Comparison of ENCODE assay signal across 7 mouse cellular contexts in genomic region chr9:7594816-7595540, GRCm38 (mm10). TPM values are rescaled to one million over a fixed set of nuclear protein-coding genes. Genes with fewer than 3 reads are reported as not detected.
A peak's percentile ranks its signal among the peaks of the same experiment; 100 is the strongest.
DNase-seq lines count a peak whose midpoint lies in the region; ATAC-seq lines count a peak whose summit lies in the region.

No protein-coding gene starts in this region.

- no peak overlapping the region for H3K9ac ChIP-seq in embryonic facial prominence, embryonic 11.5 days (replicated peaks; ENCODE audit: low read length)
- H3K9ac ChIP-seq in limb, embryonic 11.5 days (ENCODE audit: low read length): no peak overlapping the region
- peak overlapping the region; percentile 38 for H3K9ac ChIP-seq in midbrain, embryonic 14.5 days (replicated peaks; ENCODE audit: low read length)

- no peaks in the 10 kb centered on the region for H3K36me3 ChIP-seq in embryonic facial prominence, embryonic 11.5 days (replicated peaks; ENCODE audit: control insufficient read depth, insufficient read depth, low read depth, low read length)
- H3K36me3 ChIP-seq in limb, embryonic 11.5 days (ENCODE audit: control insufficient read depth, insufficient read depth, low read length): no peaks in the 10 kb centered on the region
- H3K36me3 ChIP-seq in midbrain, embryonic 14.5 days (ENCODE audit: control insufficient read depth, insufficient read depth, low read length): no peaks in the 10 kb centered on the region

- H3K9me3 ChIP-seq in embryonic facial prominence, embryonic 11.5 days (replicated peaks; ENCODE audit: control insufficient read depth, low read length): no peaks in the 10 kb centered on the region
- H3K9me3 ChIP-seq in limb, embryonic 11.5 days (ENCODE audit: control insufficient read depth, low read length): no peaks in the 10 kb centered on the region
- no peaks in the 10 kb centered on the region for H3K9me3 ChIP-seq in midbrain, embryonic 14.5 days (ENCODE audit: control insufficient read depth, low read length)

- 12% methylated on average over 6 of the region's 6 CpGs for WGBS in embryonic facial prominence, embryonic 11.5 days
- 22% methylated on average over 6 of the region's 6 CpGs for WGBS in limb, embryonic 11.5 days
- WGBS in midbrain, embryonic 14.5 days: 14% methylated on average over 6 of the region's 6 CpGs

- H3K27ac ChIP-seq in embryonic facial prominence, embryonic 11.5 days (replicated peaks; ENCODE audit: low read depth, low read length): no peak overlapping the region
- no peak overlapping the region for H3K27ac ChIP-seq in limb, embryonic 11.5 days (replicated peaks; ENCODE audit: low read depth, low read length)
- no peak overlapping the region for H3K27ac ChIP-seq in midbrain, embryonic 14.5 days (replicated peaks; ENCODE audit: low read depth, low read length)

- no peak overlapping the region for H3K4me3 ChIP-seq in embryonic facial prominence, embryonic 11.5 days (ENCODE audit: low read depth, low read length)
- peak overlapping the region; percentile 20; the same call in 1 of the 2 replicates for H3K4me3 ChIP-seq in limb, embryonic 11.5 days (ENCODE audit: low read depth, low read length)
- peak overlapping the region; percentile 16; the same call in 1 of the 2 replicates for H3K4me3 ChIP-seq in midbrain, embryonic 14.5 days (replicated peaks; ENCODE audit: low read depth, low read length)

- no peaks in the 10 kb centered on the region for H3K27me3 ChIP-seq in embryonic facial prominence, embryonic 11.5 days (ENCODE audit: control insufficient read depth, insufficient read depth, low read length)
- H3K27me3 ChIP-seq in limb, embryonic 11.5 days (ENCODE audit: control insufficient read depth, insufficient read depth, low read length): no peaks in the 10 kb centered on the region
- H3K27me3 ChIP-seq in midbrain, embryonic 14.5 days (ENCODE audit: control insufficient read depth, insufficient read depth, low read length): no peaks in the 10 kb centered on the region

- no peaks in the 10 kb centered on the region for H3K4me1 ChIP-seq in embryonic facial prominence, embryonic 11.5 days (ENCODE audit: control insufficient read depth, insufficient read depth, low read length)
- no peaks in the 10 kb centered on the region for H3K4me1 ChIP-seq in limb, embryonic 11.5 days (ENCODE audit: control insufficient read depth, insufficient read depth, low read length)
- H3K4me1 ChIP-seq in midbrain, embryonic 14.5 days (ENCODE audit: control insufficient read depth, insufficient read depth, low read length): no peaks in the 10 kb centered on the region

- H3K4me2 ChIP-seq in embryonic facial prominence, embryonic 11.5 days (ENCODE audit: low read depth, low read length): 0 out of 2 replicates have a peak overlapping the region, but pooled peaks have one; percentile 25
- H3K4me2 ChIP-seq in limb, embryonic 11.5 days (ENCODE audit: low read depth, severe bottlenecking): peak overlapping the region; percentile 34
- H3K4me2 ChIP-seq in midbrain, embryonic 14.5 days (ENCODE audit: low read length): peak overlapping the region; percentile 51

- peak; percentile 94 for ATAC-seq in embryonic facial prominence, embryonic 11.5 days (replicated peaks; ENCODE audit: insufficient number of reproducible peaks, low FRiP score, low TSS enrichment, low read depth)
- peak; percentile 89 for ATAC-seq in limb, embryonic 11.5 days (ENCODE audit: insufficient number of reproducible peaks, low FRiP score, low TSS enrichment, low read depth)
- peak; percentile 95 for ATAC-seq in midbrain, embryonic 14.5 days (ENCODE audit: low FRiP score, low TSS enrichment)

- DNase-seq in adrenal gland, postnatal 10 days: peak; percentile 88
- peak; percentile 86 for DNase-seq in embryonic facial prominence, embryonic 11.5 days (ENCODE audit: low spot score)
- peak; percentile 99 for DNase-seq in heart, adult 11 months
- DNase-seq in kidney, adult 18-20 months: peak; percentile 80
- peak; percentile 78 for DNase-seq in limb, embryonic 11.5 days (ENCODE audit: low spot score)
- DNase-seq in midbrain, embryonic 14.5 days: peak; percentile 91
- DNase-seq in spleen, adult 18-20 months: peak; percentile 34 to 60

RNA-seq across cellular contexts. Expression of gene Mmp27, which starts 23.8 kb away (rescaled TPM):
- under 1 TPM; 0.15 to 0.30 TPM for total RNA-seq in adrenal gland, postnatal 10 days (2021)
- not detected in 2 replicates for polyA plus RNA-seq in embryonic facial prominence, embryonic 11.5 days (2014; fragmentation: Nextera tagmentation; extraction: Ambion mirVana)
- polyA plus RNA-seq in limb, embryonic 11.5 days (2014; fragmentation: Nextera tagmentation; extraction: Ambion mirVana): not detected in 2 replicates
- not detected in 2 replicates for polyA plus RNA-seq in midbrain, embryonic 14.5 days (2014; fragmentation: Nextera tagmentation; extraction: Ambion mirVana)

RNA-seq across cellular contexts. Expression of gene Mmp20, which starts 33.1 kb away (rescaled TPM):
- not detected for total RNA-seq in adrenal gland, postnatal 10 days (2021)
- not detected in 2 replicates for polyA plus RNA-seq in embryonic facial prominence, embryonic 11.5 days (2014; fragmentation: Nextera tagmentation; extraction: Ambion mirVana)
- not detected in 2 replicates for polyA plus RNA-seq in limb, embryonic 11.5 days (2014; fragmentation: Nextera tagmentation; extraction: Ambion mirVana)
- polyA plus RNA-seq in midbrain, embryonic 14.5 days (2014; fragmentation: Nextera tagmentation; extraction: Ambion mirVana): not detected in 2 replicates

RNA-seq across cellular contexts. Expression of gene Mmp8, which starts 36.7 kb away (rescaled TPM):
- total RNA-seq in adrenal gland, postnatal 10 days (2021): 1 to 10 TPM; 1.1 to 2.6 TPM
- polyA plus RNA-seq in embryonic facial prominence, embryonic 11.5 days (2014; fragmentation: Nextera tagmentation; extraction: Ambion mirVana): 0.08 TPM in 1 of 2 replicates, not detected in the other
- 0.07 and 0.08 TPM in 2 replicates for polyA plus RNA-seq in limb, embryonic 11.5 days (2014; fragmentation: Nextera tagmentation; extraction: Ambion mirVana)
- polyA plus RNA-seq in midbrain, embryonic 14.5 days (2014; fragmentation: Nextera tagmentation; extraction: Ambion mirVana): not detected in 2 replicates

Comparison
In these comparisons a context has a peak if more than half of its experiments do, and no peak if none do; other contexts are left out.
1. DNase-seq: peak in every context shown above with its lines; median percentile 99 in heart, adult 11 months; 91 in midbrain, embryonic 14.5 days; 88 in adrenal gland, postnatal 10 days; 86 in embryonic facial prominence, embryonic 11.5 days; 80 in kidney, adult 18-20 months; 78 in limb, embryonic 11.5 days; 47 in spleen, adult 18-20 months.